Mouse (Mus musculus) MEL (cell line): Measurements from ENCODE around the gene Slc4a1. TPM values are rescaled to one million over a fixed set of nuclear protein-coding genes. Genes with fewer than 3 reads are reported as not detected.
A peak's percentile ranks its signal among the peaks of the same experiment; 100 is the strongest.

ENCODE experiments used
- DNase-seq: peaks from one replicate; pipeline ENCODE4 v3.0.0; 2011; ENCODE audit warnings: low read depth, low spot score
- H3K27ac ChIP-seq: 2 replicates; pipeline ENCODE4 v1.5.1; 2012; ENCODE audit warnings: low read depth, mild to moderate bottlenecking, control low read depth, low read length, moderate library complexity; ENCODE audit not compliant: control insufficient read depth
- H3K27me3 ChIP-seq, 2 experiments: fragments of 150-350 bp in 1 of 2; sonication (generic) in 1 of 2; 2 replicates each; pipeline ENCODE4 v1.6.1; 2012; ENCODE audit warnings: low read length in 2 of 2, mild to moderate bottlenecking in 2 of 2, improper control_type of control experiment in 1 of 2, moderate library complexity in 1 of 2; ENCODE audit not compliant: insufficient read depth in 2 of 2, control insufficient read depth in 1 of 2
- H3K36me3 ChIP-seq, 2 experiments: 2 replicates each; pipeline ENCODE4 v1.6.1; 2012 to 2014; ENCODE audit warnings: low read length in 2 of 2, improper control_type of control experiment in 1 of 2, inconsistent platforms in 1 of 2, mild to moderate bottlenecking in 1 of 2; ENCODE audit not compliant: insufficient read depth in 2 of 2, control insufficient read depth in 1 of 2
- H3K4me1 ChIP-seq, 2 experiments: fragments of 150-350 bp in 1 of 2; sonication (generic) in 1 of 2; 2 replicates each; pipeline ENCODE4 v1.6.1; 2012; ENCODE audit warnings: low read length in 2 of 2, improper control_type of control experiment in 1 of 2, mild to moderate bottlenecking in 1 of 2; ENCODE audit not compliant: insufficient read depth in 2 of 2, control insufficient read depth in 1 of 2
- H3K4me3 ChIP-seq, 2 experiments: fragments of 150-350 bp in 1 of 2; sonication (generic) in 1 of 2; 2 replicates each; pipeline ENCODE4 v1.5.1; 2012; ENCODE audit warnings: low read depth in 2 of 2, low read length in 2 of 2, mild to moderate bottlenecking in 2 of 2, moderate library complexity in 2 of 2, control low read depth in 1 of 2, improper control_type of control experiment in 1 of 2; ENCODE audit not compliant: control insufficient read depth in 1 of 2, insufficient read depth in 1 of 2
- H3K79me2 ChIP-seq: 2 replicates; pipeline ENCODE4 v1.6.1; 2012; ENCODE audit warnings: mild to moderate bottlenecking, low read length, moderate library complexity; ENCODE audit not compliant: control insufficient read depth, poor library complexity, insufficient read depth
- H3K9ac ChIP-seq: 2 replicates; pipeline ENCODE4 v1.6.1; 2012; ENCODE audit warnings: low read depth, mild to moderate bottlenecking, control low read depth, low read length, moderate library complexity; ENCODE audit not compliant: control insufficient read depth, poor library complexity, severe bottlenecking
- H3K9me3 ChIP-seq: fragments of 150-350 bp; sonication (generic); replicated peaks from 2 replicates; pipeline ENCODE4 v1.6.1; 2012; ENCODE audit warnings: mild to moderate bottlenecking, low read length, improper control_type of control experiment, moderate library complexity; ENCODE audit not compliant: insufficient read depth
- BHLHE40 ChIP-seq: IDR thresholded peaks from 2 replicates; pipeline ENCODE4 v1.6.1; 2012; ENCODE audit warnings: low read depth, mild to moderate bottlenecking, inconsistent platforms, low read length, improper control_type of control experiment, borderline replicate concordance
- CHD1 ChIP-seq: IDR thresholded peaks from 2 replicates; pipeline ENCODE4 v1.6.1; 2012; ENCODE audit warnings: low read depth, mild to moderate bottlenecking, inconsistent platforms, low read length, improper control_type of control experiment
- CHD2 ChIP-seq: IDR thresholded peaks from 2 replicates; pipeline ENCODE4 v1.6.1; 2011; ENCODE audit warnings: low read length, improper control_type of control experiment
- CTCF ChIP-seq, 3 experiments: IDR thresholded peaks in 2 of 3; conservative IDR thresholded peaks in 1 of 3; 2 replicates each; pipeline ENCODE4 v1.5.1; 2011 to 2012; ENCODE audit warnings: low read length in 3 of 3, low read depth in 2 of 3, mild to moderate bottlenecking in 2 of 3, improper control_type of control experiment in 1 of 3, inconsistent platforms in 1 of 3, mixed read lengths in 1 of 3, moderate library complexity in 1 of 3; ENCODE audit not compliant: control insufficient read depth in 1 of 3, insufficient read depth in 1 of 3, poor library complexity in 1 of 3, severe bottlenecking in 1 of 3
- E2F4 ChIP-seq: IDR thresholded peaks from 2 replicates; pipeline ENCODE4 v1.6.1; 2011; ENCODE audit warnings: low read depth, low read length, improper control_type of control experiment, borderline replicate concordance
- ELF1 ChIP-seq: IDR thresholded peaks from 2 replicates; pipeline ENCODE4 v1.6.1; 2014; ENCODE audit warnings: low read depth, mild to moderate bottlenecking, inconsistent platforms, low read length, improper control_type of control experiment, moderate library complexity
- ETS1 ChIP-seq: IDR thresholded peaks from 2 replicates; pipeline ENCODE4 v1.6.1; 2012; ENCODE audit warnings: low read depth, mild to moderate bottlenecking, inconsistent platforms, low read length, improper control_type of control experiment, moderate library complexity
- GABPA ChIP-seq: IDR thresholded peaks from 2 replicates; pipeline ENCODE4 v1.6.1; 2012; ENCODE audit warnings: low read depth, mild to moderate bottlenecking, inconsistent platforms, low read length, improper control_type of control experiment, moderate library complexity
- GATA1 ChIP-seq: IDR thresholded peaks from 2 replicates; pipeline ENCODE4 v1.6.1; 2011; ENCODE audit warnings: low read depth, low read length, improper control_type of control experiment
- KAT2A ChIP-seq: conservative IDR thresholded peaks from 2 replicates; pipeline ENCODE4 v1.6.1; 2012; ENCODE audit warnings: low read depth, low read length, improper control_type of control experiment, inconsistent platforms
- MAFK ChIP-seq: IDR thresholded peaks from 2 replicates; pipeline ENCODE4 v1.6.1; 2011; ENCODE audit warnings: low read depth, mild to moderate bottlenecking, low read length, improper control_type of control experiment, borderline replicate concordance
- MAX ChIP-seq: IDR thresholded peaks from 2 replicates; pipeline ENCODE4 v1.6.1; 2011; ENCODE audit warnings: low read length, improper control_type of control experiment
- MAZ ChIP-seq: IDR thresholded peaks from 2 replicates; pipeline ENCODE4 v1.6.1; 2012; ENCODE audit warnings: low read depth, mild to moderate bottlenecking, inconsistent platforms, low read length, improper control_type of control experiment
- MEF2A ChIP-seq: IDR thresholded peaks from 2 replicates; pipeline ENCODE4 v1.6.1; 2014; ENCODE audit warnings: low read depth, mild to moderate bottlenecking, inconsistent platforms, low read length, improper control_type of control experiment; ENCODE audit not compliant: poor library complexity, insufficient replicate concordance, severe bottlenecking; ENCODE audit errors: extremely low read depth
- NELFE ChIP-seq: IDR thresholded peaks from 2 replicates; pipeline ENCODE4 v1.6.1; 2011; ENCODE audit warnings: low read depth, low read length, improper control_type of control experiment
- NRF1 ChIP-seq: IDR thresholded peaks from 2 replicates; pipeline ENCODE4 v1.6.1; 2014; ENCODE audit warnings: low read depth, mild to moderate bottlenecking, inconsistent platforms, low read length, improper control_type of control experiment, moderate library complexity; ENCODE audit not compliant: poor library complexity, insufficient read depth, severe bottlenecking
- POLR2A ChIP-seq, 2 experiments: IDR thresholded peaks; 2 replicates each; pipeline ENCODE4 v1.6.1; 2011 to 2012; ENCODE audit warnings: low read length in 2 of 2, mild to moderate bottlenecking in 2 of 2, control low read depth in 1 of 2, improper control_type of control experiment in 1 of 2, low read depth in 1 of 2, moderate library complexity in 1 of 2; ENCODE audit not compliant: control insufficient read depth in 1 of 2, insufficient read depth in 1 of 2, poor library complexity in 1 of 2
- POLR2AphosphoS5 ChIP-seq: IDR thresholded peaks from 2 replicates; pipeline ENCODE4 v1.6.1; 2012; ENCODE audit warnings: low read depth, borderline replicate concordance, mild to moderate bottlenecking, inconsistent platforms, low read length, moderate library complexity, mixed read lengths
- RAD21 ChIP-seq: IDR thresholded peaks from 2 replicates; pipeline ENCODE4 v1.6.1; 2011; ENCODE audit warnings: mild to moderate bottlenecking, low read depth, low read length, improper control_type of control experiment
- SMC3 ChIP-seq: IDR thresholded peaks from 2 replicates; pipeline ENCODE4 v1.6.1; 2011; ENCODE audit warnings: low read depth, low read length, improper control_type of control experiment
- TAL1 ChIP-seq: IDR thresholded peaks from 2 replicates; pipeline ENCODE4 v1.6.1; 2012; ENCODE audit warnings: mild to moderate bottlenecking, inconsistent platforms, low read length, moderate library complexity, mixed read lengths
- TCF12 ChIP-seq: IDR thresholded peaks from 2 replicates; pipeline ENCODE4 v1.6.1; 2014; ENCODE audit warnings: low read depth, mild to moderate bottlenecking, inconsistent platforms, low read length, improper control_type of control experiment, moderate library complexity
- UBTF ChIP-seq: IDR thresholded peaks from 2 replicates; pipeline ENCODE4 v1.6.1; 2012; ENCODE audit warnings: low read depth, mild to moderate bottlenecking, inconsistent platforms, low read length, improper control_type of control experiment, moderate library complexity, borderline replicate concordance; ENCODE audit not compliant: insufficient read depth
- USF1 ChIP-seq: IDR thresholded peaks from 2 replicates; pipeline ENCODE4 v1.6.1; 2014; ENCODE audit warnings: low read depth, mild to moderate bottlenecking, inconsistent platforms, low read length, improper control_type of control experiment, moderate library complexity
- ZKSCAN1 ChIP-seq: IDR thresholded peaks from 2 replicates; pipeline ENCODE4 v1.6.1; 2012; ENCODE audit warnings: low read depth, mild to moderate bottlenecking, inconsistent platforms, low read length, improper control_type of control experiment, moderate library complexity
- ZMIZ1 ChIP-seq: IDR thresholded peaks from 2 replicates; pipeline ENCODE4 v1.6.1; 2012; ENCODE audit warnings: low read depth, mild to moderate bottlenecking, inconsistent platforms, low read length, improper control_type of control experiment, moderate library complexity
- polyA plus RNA-seq, 2 experiments: library from polyadenylated mRNA; stranded (reverse) in 1 of 2; unstranded in 1 of 2; fragments of >175 nt in 1 of 2; fragments of >200 nt in 1 of 2; gene quantifications; 2 replicates each; pipeline versions ENCODE4 v1.2.1 to v1.2.4; 2012; ENCODE audit warnings: low replicate concordance in 2 of 2, low read depth in 1 of 2; ENCODE audit not compliant: insufficient read length in 2 of 2, insufficient read depth in 1 of 2, missing spikeins in 1 of 2
- total RNA-seq: library from RNA; depleted of rRNA; stranded (reverse); fragments of 300-350 nt; gene quantifications from 2 replicates; pipeline ENCODE4 v1.2.3, GENCODE M21; 2012

The Slc4a1 gene
- total and polyA plus RNA-seq, 3 experiments = 0.23 to 0.35 TPM; not detected in 1

- DNase-seq = peak; percentile 65
- Histone ChIP-seq H3K79me2 (peaks cover 59% of the 10 kb centered on the region), H3K27ac (peak overlapping the region; percentile 91), H3K36me3 (peaks cover 4 to 16% of the 10 kb centered on the region in 2 experiments; a peak in 3 of 4 replicates), H3K27me3 (no peaks in the 10 kb centered on the region), H3K9ac (peak overlapping the region; percentile 99), H3K9me3 (no peaks in the 10 kb centered on the region), H3K4me3 (peak overlapping the region; percentile 95 to 97), H3K4me1 (peaks cover 4 to 18% of the 10 kb centered on the region in 2 experiments)
- TF ChIP-seq POLR2A (IDR thresholded peaks at IDR 0.05; ENCODE audit: control insufficient read depth in 1 of 2, insufficient read depth in 1 of 2, low read depth in 1 of 2, low read length in 2 of 2, poor library complexity in 1 of 2) (no peak), CTCF (IDR thresholded peaks at IDR 0.05 in 2 of 3, conservative IDR thresholded peaks at IDR 0.05 in 1 of 3; ENCODE audit: control insufficient read depth in 1 of 3, insufficient read depth in 1 of 3, low read depth in 2 of 3, low read length in 3 of 3, poor library complexity in 1 of 3, severe bottlenecking in 1 of 3) (no peak; a peak in 1 of 6 replicates), POLR2AphosphoS5 (no peak), TCF12 (peak; percentile 30; the same call in 1 of the 2 replicates), UBTF (peak; percentile 95; the same call in 1 of the 2 replicates), TAL1 (no peak)
Observed at GRCm38 (mm10) chr11:102317298-102317900, 48.6 kb downstream of the Slc4a1 start.

GRCm38 (mm10) chr11:102316572-102317297 is 49.3 kb downstream of the Slc4a1 start:
- Histone ChIP-seq H3K36me3 (peaks cover 4 to 16% of the 10 kb centered on the region in 2 experiments; a peak in 3 of 4 replicates), H3K27ac (peak overlapping the region; percentile 91), H3K27me3 (no peaks in the 10 kb centered on the region), H3K4me1 (peaks cover 4 to 18% of the 10 kb centered on the region in 2 experiments), H3K9ac (peak overlapping the region; percentile 99), H3K79me2 (peaks cover 59% of the 10 kb centered on the region), H3K9me3 (no peaks in the 10 kb centered on the region), H3K4me3 (peak overlapping the region; percentile 95 to 97)
- DNase-seq = peak; percentile 94
- peak; percentile 26; the same call in 1 of the 2 replicates for TF ChIP-seq CHD2
- TF ChIP-seq POLR2A (IDR thresholded peaks at IDR 0.05; ENCODE audit: control insufficient read depth in 1 of 2, insufficient read depth in 1 of 2, low read depth in 1 of 2, low read length in 2 of 2, poor library complexity in 1 of 2) = peak; percentile 45 to 79
- no peak for TF ChIP-seq GATA1
- TF ChIP-seq MAX = peak; percentile 88
- TF ChIP-seq ETS1 = peak; percentile 32; the same call in 1 of the 2 replicates
- TF ChIP-seq SMC3 = no peak
- peak; percentile 50; the same call in 1 of the 2 replicates for TF ChIP-seq ELF1
- peak; percentile 55; the same call in 1 of the 2 replicates for TF ChIP-seq CHD1
- 0 out of 2 replicates have a peak, but pooled peaks have one; percentile 26 for TF ChIP-seq BHLHE40
- TF ChIP-seq MEF2A = no peak
- TF ChIP-seq RAD21 = no peak
- peak; percentile 95 for TF ChIP-seq ZMIZ1
- TF ChIP-seq GABPA = no peak
- TF ChIP-seq KAT2A = no peak
- peak; percentile 99 for TF ChIP-seq MAZ
- TF ChIP-seq ZKSCAN1 = peak; percentile 63; the same call in 1 of the 2 replicates
- TF ChIP-seq TCF12 = peak; percentile 72
- TF ChIP-seq USF1 = peak; percentile 7; the same call in 1 of the 2 replicates
- TF ChIP-seq E2F4 = peak; percentile 66; the same call in 1 of the 2 replicates
- no peak for TF ChIP-seq MAFK
- TF ChIP-seq NELFE = peak; percentile 89
- TF ChIP-seq POLR2AphosphoS5 = no peak
- peak; percentile 56; the same call in 1 of the 2 replicates for TF ChIP-seq NRF1
- TF ChIP-seq UBTF = peak; percentile 87
